Mouse (Mus musculus): ENCODE results near the gene Rapgef1.
"Not testable (repeated sequence)": the region's sequence is repeated elsewhere in the genome, so short reads cannot be mapped to it uniquely, and the experiment has no call there.

The Rapgef1 gene

GRCm38 (mm10) chr2:29732559-29732958 is 113.0 kb downstream of the Rapgef1 start:
- in situ Hi-C loops (cut with MboI; ENCODE audit: low sequenced_read_pairs): no loop called here

DNA sequence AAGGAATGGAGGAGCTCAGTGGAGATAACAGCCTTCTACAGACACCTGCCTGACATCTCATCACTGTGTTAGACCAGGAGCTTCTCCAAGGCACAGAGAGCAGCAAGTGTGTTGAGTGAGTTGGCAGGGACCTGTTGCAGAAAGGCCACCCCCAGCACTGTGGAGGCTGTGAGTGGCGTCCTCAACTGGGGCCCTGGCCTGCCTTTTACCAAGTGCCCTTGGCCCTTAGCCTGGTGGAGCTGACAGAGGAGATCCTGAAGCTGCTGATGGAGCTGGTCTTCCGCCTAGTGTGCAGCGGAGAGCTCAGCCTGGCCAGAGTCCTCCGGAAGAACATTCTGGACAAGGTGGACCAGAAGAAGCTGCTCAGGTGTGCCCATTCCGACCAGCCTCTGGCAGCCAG is 113.8 kb downstream of the Rapgef1 start:
- in situ Hi-C loops (cut with MboI; ENCODE audit: low sequenced_read_pairs): no loop called here

DNA sequence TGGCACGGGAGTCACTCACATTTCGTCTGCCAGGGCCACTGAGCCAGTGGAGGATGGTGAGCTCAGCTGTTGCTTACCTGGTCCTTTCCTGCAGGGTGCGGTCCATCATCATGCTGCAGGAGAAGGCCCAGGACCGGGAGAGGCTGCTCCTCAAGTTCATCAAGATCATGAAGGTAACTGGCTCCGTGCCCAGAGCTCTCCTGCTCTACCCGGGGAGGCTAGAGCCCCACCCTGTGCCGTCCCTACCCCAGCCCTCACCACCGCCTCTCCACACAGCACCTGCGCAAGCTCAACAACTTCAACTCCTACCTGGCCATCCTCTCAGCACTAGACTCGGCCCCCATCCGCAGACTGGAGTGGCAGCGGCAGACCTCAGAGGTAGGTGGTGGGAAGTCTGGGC is 116.2 kb downstream of the Rapgef1 start:
- in situ Hi-C loops (cut with MboI; ENCODE audit: low sequenced_read_pairs): no loop called here

DNA sequence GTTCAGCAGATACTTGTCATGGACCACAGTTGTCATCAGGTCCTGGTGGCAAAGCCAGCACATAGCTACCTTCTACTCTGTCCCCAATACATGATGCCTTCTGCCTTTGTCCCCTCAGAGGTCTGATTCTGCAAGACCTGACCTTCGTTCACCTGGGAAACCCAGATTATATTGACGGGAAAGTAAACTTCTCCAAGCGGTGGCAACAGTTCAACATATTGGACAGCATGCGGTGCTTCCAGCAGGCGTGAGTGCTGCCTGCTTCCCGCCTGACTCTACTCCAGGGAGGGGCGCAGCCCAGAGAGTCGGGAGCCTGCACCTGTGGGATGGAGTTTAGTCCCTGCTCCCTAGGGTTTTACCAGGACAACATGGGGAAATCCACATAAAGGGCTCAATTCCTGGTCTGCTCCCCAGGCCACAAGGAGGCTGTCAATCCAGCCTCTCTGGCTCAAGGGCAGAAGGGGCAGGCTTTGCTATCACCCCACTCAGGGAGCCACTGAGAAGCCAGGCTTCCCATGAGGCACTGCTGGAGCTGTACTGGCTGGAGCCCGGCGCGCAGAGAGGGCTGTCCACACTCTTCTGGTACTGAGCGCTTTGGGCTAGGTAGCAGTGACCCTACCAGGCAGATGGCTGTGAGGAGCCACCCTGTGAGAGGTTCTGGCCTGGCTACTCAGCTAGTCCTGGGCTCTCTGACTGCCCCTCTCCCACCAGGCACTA is 117.8 kb downstream of the Rapgef1 start:
- in situ Hi-C loops (cut with MboI; ENCODE audit: low sequenced_read_pairs): no loop called here

DNA sequence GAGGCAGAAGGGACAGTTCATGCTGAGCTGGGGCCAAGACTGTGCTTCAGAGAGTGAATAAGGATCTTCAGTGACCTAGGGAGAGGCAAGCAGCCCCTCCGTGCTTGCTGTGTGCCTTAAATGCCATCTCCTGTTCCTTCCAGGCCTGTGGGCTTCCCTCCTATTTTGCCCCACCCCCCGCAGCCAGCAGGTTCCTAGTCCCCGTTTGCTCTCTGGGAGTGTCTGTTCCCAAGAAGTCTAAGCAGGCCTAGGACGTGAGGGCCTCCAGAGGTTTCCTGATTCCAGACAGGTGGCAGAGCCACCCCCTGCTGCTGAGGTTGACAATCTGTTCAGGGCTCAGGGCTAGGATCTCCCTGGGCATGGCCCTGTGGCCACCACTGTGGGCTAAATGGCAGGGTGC is 119.3 kb downstream of the Rapgef1 start:
- in situ Hi-C loops (cut with MboI; ENCODE audit: low sequenced_read_pairs): no loop called here

- in situ Hi-C loops (cut with MboI; ENCODE audit: low sequenced_read_pairs): no loop called here
Observed at GRCm38 (mm10) chr2:29739368-29739767, 119.8 kb downstream of the Rapgef1 start.

GRCm38 (mm10) chr2:29741207-29741606 is 121.7 kb downstream of the Rapgef1 start:
- in situ Hi-C loops (cut with MboI; ENCODE audit: low sequenced_read_pairs): no loop called here

- in situ Hi-C loops (cut with MboI; ENCODE audit: low sequenced_read_pairs): no loop called here
Observed at GRCm38 (mm10) chr2:29744256-29744655, 124.7 kb downstream of the Rapgef1 start.

DNA sequence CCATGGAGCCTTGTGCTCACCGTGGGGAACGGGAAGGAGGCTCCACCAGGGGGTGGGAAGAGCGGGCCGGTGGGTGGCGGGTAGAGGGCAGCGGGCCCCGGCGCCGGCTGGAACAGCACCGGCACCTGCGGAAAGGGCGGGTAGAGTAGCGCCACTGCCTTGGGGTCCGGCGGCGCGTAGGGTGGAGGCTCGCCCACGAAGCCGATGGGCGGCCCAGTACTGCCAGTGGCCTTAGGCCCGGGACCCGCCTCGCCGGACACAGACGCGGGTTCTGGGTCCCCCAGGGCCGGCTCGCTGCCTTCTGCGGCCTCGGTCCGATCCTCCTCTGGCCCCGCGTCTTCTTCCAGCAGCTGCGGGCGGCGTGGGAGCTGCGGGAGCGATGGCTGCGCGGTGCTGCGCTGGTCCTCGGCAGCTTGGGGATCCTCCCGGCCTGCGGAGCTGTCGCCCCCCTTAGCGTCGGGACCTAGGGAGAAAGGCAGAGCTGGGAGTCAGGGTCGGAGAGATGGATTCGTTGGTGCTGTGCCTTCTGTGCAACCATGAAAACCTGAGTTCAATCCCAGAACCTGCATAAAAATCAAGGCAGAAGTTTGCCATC is 127.8 kb downstream of the Rapgef1 start:
- in situ Hi-C loops (cut with MboI; ENCODE audit: low sequenced_read_pairs): no loop called here

GRCm38 (mm10) chr2:29747852-29748251 is 128.3 kb downstream of the Rapgef1 start:
- in situ Hi-C loops (cut with MboI; ENCODE audit: low sequenced_read_pairs): no loop called here

DNA sequence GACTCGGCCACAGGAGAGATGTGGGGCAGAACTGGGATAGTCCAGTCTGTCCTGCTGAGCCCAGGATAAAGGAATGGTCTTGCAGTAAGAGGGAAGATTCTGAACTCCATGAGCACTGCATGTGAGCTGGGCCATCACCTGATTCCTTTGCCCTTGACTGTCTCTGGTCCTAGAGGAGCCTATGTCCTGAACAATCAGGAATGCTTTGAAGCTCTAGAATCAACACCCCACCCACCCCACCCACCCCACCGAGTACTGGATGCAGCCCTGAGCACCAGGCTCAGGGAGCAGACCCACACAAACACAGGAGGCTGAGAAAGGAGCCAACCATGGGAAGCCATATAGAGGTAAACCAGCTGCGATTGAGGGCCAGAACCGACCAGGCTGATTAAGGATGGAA is 129.0 kb downstream of the Rapgef1 start:
- in situ Hi-C loops (cut with MboI; ENCODE audit: low sequenced_read_pairs): no loop called here

GRCm38 (mm10) chr2:29751497-29751896 is 132.0 kb downstream of the Rapgef1 start, which contains the start of gene Gm13420:
Gene Gm13420, minus strand, starts transcription at chr2:29751685.
- in situ Hi-C loops (cut with MboI; ENCODE audit: low sequenced_read_pairs): no loop called here

DNA sequence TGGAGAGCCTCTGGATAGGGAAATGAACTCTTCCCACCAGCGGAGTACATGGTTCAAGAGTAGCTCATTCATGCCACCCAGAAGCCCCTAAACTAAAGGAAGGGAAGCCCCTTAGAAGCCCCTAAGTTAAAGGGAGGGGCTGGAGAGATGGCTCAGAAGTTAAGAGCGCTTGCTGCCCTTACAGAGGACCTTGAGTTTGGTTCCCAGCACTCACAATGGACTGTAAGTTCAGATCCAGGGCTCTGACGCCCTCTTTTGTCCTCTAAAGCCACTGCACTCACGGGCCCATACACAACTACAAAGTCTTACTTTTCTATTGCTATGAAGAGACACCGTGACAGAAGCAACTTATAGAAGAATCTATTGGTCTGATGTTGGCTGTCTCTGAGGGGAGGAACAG is 132.9 kb downstream of the Rapgef1 start:
- in situ Hi-C loops (cut with MboI; ENCODE audit: low sequenced_read_pairs): no loop called here

DNA sequence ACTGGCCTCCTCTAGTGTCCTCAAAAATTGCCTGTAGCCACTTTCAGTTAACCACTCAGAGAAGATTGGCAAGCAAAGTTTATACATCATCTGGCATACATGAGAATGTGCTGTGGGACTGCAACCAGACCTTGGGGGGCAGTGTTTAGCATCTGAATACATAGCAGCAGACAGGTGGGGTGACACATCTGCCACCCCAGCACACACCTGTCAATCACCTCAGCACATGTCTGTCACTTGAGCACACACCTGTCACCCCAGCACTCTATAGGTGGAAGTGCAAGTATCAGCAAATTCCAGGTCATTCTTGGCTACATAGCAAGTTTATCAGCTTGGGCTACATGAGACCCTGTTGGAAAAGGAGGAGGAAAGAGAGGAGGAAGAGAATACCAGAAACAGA is 136.2 kb downstream of the Rapgef1 start:
- in situ Hi-C loops (cut with MboI; ENCODE audit: low sequenced_read_pairs): no loop called here

- in situ Hi-C loops (cut with MboI; ENCODE audit: low sequenced_read_pairs): no loop called here
Observed at GRCm38 (mm10) chr2:29764831-29765230, 145.3 kb downstream of the Rapgef1 start.

- in situ Hi-C loops (cut with MboI; ENCODE audit: low sequenced_read_pairs): no loop called here
Observed at GRCm38 (mm10) chr2:29767976-29768709, 148.6 kb downstream of the Rapgef1 start.

DNA sequence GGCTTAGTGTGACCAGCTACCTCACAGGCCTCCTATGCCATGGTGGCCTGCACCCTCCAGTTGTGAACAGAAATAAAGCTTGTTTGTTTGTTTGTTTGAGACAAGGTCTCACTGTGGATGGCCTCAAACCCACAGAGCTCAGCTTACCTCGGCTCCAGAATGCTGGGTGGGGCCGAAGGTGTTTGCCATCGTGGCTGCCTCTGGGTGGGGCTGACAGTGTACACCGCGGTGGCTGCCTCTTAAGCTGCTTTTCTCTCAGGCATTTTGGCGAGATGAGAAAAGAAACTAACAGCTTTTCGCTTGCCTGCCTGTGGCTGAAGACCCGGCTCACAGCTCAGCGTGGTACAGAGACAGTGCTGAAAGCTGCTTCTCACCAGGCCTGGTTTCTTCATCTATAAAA is 149.4 kb downstream of the Rapgef1 start:
- in situ Hi-C loops (cut with MboI; ENCODE audit: low sequenced_read_pairs): no loop called here

- in situ Hi-C loops (cut with MboI; ENCODE audit: low sequenced_read_pairs): no loop called here
Observed at GRCm38 (mm10) chr2:29770162-29770561, 150.6 kb downstream of the Rapgef1 start.

- in situ Hi-C loops (cut with MboI; ENCODE audit: low sequenced_read_pairs): no loop called here
Observed at GRCm38 (mm10) chr2:29771611-29772461, 152.3 kb downstream of the Rapgef1 start.

- in situ Hi-C loops (cut with MboI; ENCODE audit: low sequenced_read_pairs): no loop called here
Observed at GRCm38 (mm10) chr2:29773323-29773722, 153.8 kb downstream of the Rapgef1 start.

DNA sequence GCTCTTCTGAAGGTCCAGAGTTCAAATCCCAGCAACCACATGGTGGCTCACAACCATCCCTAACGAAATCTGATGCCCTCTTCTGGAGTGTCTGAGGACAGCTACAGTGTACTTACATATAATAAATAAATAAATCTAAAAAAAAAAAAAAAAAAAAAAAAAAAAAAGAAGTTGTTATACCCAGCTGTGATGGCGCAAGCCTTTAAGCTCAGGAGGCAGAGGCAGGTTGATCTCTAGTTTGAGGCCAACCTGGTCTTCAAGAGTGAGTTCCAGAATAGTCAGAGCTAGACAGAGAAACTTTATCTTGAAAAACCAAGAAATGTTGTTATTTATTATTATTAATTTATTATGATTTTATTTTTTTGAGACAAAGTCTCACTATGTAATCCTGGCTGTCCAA is 161.7 kb downstream of the Rapgef1 start:
- in situ Hi-C loops (cut with MboI; ENCODE audit: low sequenced_read_pairs): not testable (repeated sequence)

Data from CH12F3 (cell line).